Mouse (Mus musculus): ENCODE measurements around the gene Dido1. TPM values are rescaled to one million over a fixed set of nuclear protein-coding genes. Genes with fewer than 3 reads are reported as not detected.

Gene Dido1
- total RNA-seq, 1 experiment, result 84.7 TPM

DNA sequence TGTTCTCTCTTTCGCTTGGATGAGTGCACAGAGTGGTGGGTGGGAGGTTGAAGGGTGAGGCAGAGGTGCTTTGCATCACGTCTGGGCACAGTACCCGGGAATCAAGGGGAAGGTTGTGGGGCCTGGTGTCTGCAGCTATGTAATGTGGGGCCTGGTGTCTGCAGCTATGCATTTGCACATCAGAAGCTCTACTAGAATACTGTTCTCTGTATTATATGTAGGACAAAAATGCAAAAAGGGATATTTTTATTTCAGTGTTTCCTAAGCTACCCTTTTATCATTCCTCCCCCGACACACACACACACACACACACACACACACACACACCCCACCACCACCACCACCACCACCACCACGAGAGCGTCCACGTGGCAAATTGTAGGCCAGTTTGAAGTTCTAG lies 25.4 kb upstream of the Dido1 start:
- in situ Hi-C loops (cut with MboI; ENCODE audit: low sequenced_read_pairs in 2 of 2, unreplicated experiment in 2 of 2), result no loop called here
- no peak overlapping the region for H3K4me3 ChIP-seq (ENCODE audit: insufficient read depth in 1 of 2, low read depth in 1 of 2, low read length in 2 of 2, poor library complexity in 1 of 2, severe bottlenecking in 1 of 2)

DNA sequence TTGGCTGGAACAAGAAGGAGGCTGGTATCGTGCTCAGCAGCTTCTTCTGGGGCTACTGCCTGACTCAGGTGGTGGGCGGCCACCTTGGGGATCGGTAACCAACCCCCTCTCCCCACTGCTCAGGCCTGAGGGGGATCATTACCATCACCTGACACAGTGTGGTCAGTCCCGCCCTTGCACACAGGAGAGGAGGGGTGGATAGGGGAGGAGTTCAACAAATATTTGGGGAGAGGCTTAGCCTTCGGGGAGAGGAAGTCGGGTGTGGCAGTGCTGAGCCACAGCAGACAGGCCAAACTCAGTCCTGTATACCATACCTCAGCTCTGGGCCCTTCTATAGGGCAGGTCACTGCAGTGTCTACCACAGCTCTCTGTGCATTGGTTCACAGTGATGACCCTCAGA lies 22.2 kb upstream of the Dido1 start:
- H3K9ac ChIP-seq (ENCODE audit: insufficient read depth, low read depth, low read length, poor library complexity, severe bottlenecking), result peak overlapping the region; percentile 50
- peak overlapping the region; percentile 47 to 51; a peak in 3 of 4 replicates for H3K4me3 ChIP-seq (ENCODE audit: insufficient read depth in 1 of 2, low read depth in 1 of 2, low read length in 2 of 2, poor library complexity in 1 of 2, severe bottlenecking in 1 of 2)
- in situ Hi-C loops (cut with MboI; ENCODE audit: low sequenced_read_pairs in 2 of 2, unreplicated experiment in 2 of 2), result no loop called here
- no peak overlapping the region; the same call in 1 of the 2 replicates for H3K27ac ChIP-seq (ENCODE audit: insufficient read depth, low read depth, low read length, poor library complexity, severe bottlenecking)
- no peaks in the 10 kb centered on the region for H3K9me3 ChIP-seq (ENCODE audit: control insufficient read depth, insufficient read depth, low read depth, low read length)
- TF ChIP-seq MAFK (IDR thresholded peaks at IDR 0.05; ENCODE audit: insufficient read depth, low read depth, low read length), result no peak
- TF ChIP-seq ZNF384 (IDR thresholded peaks at IDR 0.05; ENCODE audit: low read depth, low read length), result no peak
- no peak for TF ChIP-seq HCFC1 (IDR thresholded peaks at IDR 0.05; ENCODE audit: borderline replicate concordance, insufficient read depth, low read length)
- TF ChIP-seq CHD2 (IDR thresholded peaks at IDR 0.05; ENCODE audit: low read depth, low read length), result no peak
- no peak for TF ChIP-seq ZC3H11A (IDR thresholded peaks at IDR 0.05; ENCODE audit: borderline replicate concordance, low read depth, low read length)
- H3K36me3 ChIP-seq (ENCODE audit: control insufficient read depth, insufficient read depth, low read length, poor library complexity, severe bottlenecking), result peaks cover 25% of the 10 kb centered on the region; the same call in 1 of the 2 replicates
- peaks cover 11 to 41% of the 10 kb centered on the region in 2 experiments; a peak in 3 of 4 replicates for H3K4me1 ChIP-seq (ENCODE audit: control insufficient read depth in 2 of 2, insufficient read depth in 2 of 2, low read length in 2 of 2, poor library complexity in 1 of 2)
- DNase-seq (ENCODE audit: low read depth, low spot score), result no peak

More for the DNA sequence above, 25.4 kb upstream of the Dido1 start:
- peaks cover 11 to 36% of the 10 kb centered on the region in 2 experiments for H3K4me1 ChIP-seq (ENCODE audit: control insufficient read depth in 2 of 2, insufficient read depth in 2 of 2, low read length in 2 of 2, poor library complexity in 1 of 2)
- no peaks in the 10 kb centered on the region for H3K9me3 ChIP-seq (ENCODE audit: control insufficient read depth, insufficient read depth, low read depth, low read length)
- no peak overlapping the region for H3K9ac ChIP-seq (ENCODE audit: insufficient read depth, low read depth, low read length, poor library complexity, severe bottlenecking)
- H3K27ac ChIP-seq (ENCODE audit: insufficient read depth, low read depth, low read length, poor library complexity, severe bottlenecking), result no peak overlapping the region
- TF ChIP-seq MAFK (IDR thresholded peaks at IDR 0.05; ENCODE audit: insufficient read depth, low read depth, low read length) (no peak), HCFC1 (IDR thresholded peaks at IDR 0.05; ENCODE audit: borderline replicate concordance, insufficient read depth, low read length) (no peak), CHD2 (IDR thresholded peaks at IDR 0.05; ENCODE audit: low read depth, low read length) (no peak), ZC3H11A (IDR thresholded peaks at IDR 0.05; ENCODE audit: borderline replicate concordance, low read depth, low read length) (no peak), ZNF384 (IDR thresholded peaks at IDR 0.05; ENCODE audit: low read depth, low read length) (no peak)
- no peak for DNase-seq (ENCODE audit: low read depth, low spot score)
- peaks cover 31% of the 10 kb centered on the region; the same call in 1 of the 2 replicates for H3K36me3 ChIP-seq (ENCODE audit: control insufficient read depth, insufficient read depth, low read length, poor library complexity, severe bottlenecking)

DNA sequence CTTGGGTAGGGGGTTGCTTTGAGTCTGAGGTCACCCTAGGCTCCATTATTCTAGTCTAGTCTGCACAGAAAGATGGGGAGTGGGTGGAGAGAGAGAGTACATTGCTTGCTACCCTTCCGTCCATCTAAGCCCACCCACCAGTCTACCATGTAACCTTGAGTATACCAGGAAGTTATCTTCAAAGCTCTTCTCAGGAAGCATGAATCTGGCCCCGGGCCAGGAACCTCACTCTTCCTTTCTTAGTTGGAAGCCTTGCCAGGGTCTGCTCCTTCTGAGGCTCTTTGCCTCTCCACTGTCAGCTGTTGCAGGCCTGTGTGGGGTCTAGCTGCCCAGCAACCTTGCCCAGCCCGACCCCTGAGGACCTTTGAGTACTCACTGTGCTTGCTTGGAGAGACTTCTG lies 21.2 kb upstream of the Dido1 start:
- DNase-seq (ENCODE audit: low read depth, low spot score), result no peak

DNA sequence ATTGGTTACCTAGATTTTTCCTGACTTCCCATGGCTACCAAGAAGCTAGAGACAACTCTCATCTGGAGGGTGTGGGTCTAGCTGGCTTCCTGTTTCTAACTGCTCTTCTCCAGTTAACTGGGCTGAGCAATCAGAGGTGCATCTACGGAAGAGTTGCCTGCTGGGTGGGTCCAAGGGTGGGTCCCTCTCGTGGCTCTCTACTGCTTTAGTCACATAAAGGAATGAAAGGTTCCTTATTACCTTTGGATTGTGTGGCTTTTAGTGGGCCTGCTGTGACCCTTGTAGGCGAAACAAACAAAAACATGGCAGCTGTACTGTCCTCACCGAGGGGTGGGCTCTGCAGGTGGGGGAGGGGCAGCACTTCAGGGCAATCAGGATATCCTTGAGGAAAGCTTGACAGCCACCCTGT lies 17.8 kb upstream of the Dido1 start:
- H3K4me1 ChIP-seq (ENCODE audit: control insufficient read depth in 2 of 2, insufficient read depth in 2 of 2, low read length in 2 of 2, poor library complexity in 1 of 2), result peaks cover 11 to 48% of the 10 kb centered on the region in 2 experiments
- TF ChIP-seq CHD2 (IDR thresholded peaks at IDR 0.05; ENCODE audit: low read depth, low read length) (0 out of 2 replicates have a peak, but pooled peaks have one; percentile 36), MAFK (IDR thresholded peaks at IDR 0.05; ENCODE audit: insufficient read depth, low read depth, low read length) (no peak), ZC3H11A (IDR thresholded peaks at IDR 0.05; ENCODE audit: borderline replicate concordance, low read depth, low read length) (no peak), HCFC1 (IDR thresholded peaks at IDR 0.05; ENCODE audit: borderline replicate concordance, insufficient read depth, low read length) (no peak), ZNF384 (IDR thresholded peaks at IDR 0.05; ENCODE audit: low read depth, low read length) (no peak)
- no peak overlapping the region for H3K4me3 ChIP-seq (ENCODE audit: insufficient read depth in 1 of 2, low read depth in 1 of 2, low read length in 2 of 2, poor library complexity in 1 of 2, severe bottlenecking in 1 of 2)
- peaks cover 17% of the 10 kb centered on the region for H3K36me3 ChIP-seq (ENCODE audit: control insufficient read depth, insufficient read depth, low read length, poor library complexity, severe bottlenecking)
- DNase-seq (ENCODE audit: low read depth, low spot score), result peak; percentile 83
- H3K9me3 ChIP-seq (ENCODE audit: control insufficient read depth, insufficient read depth, low read depth, low read length), result no peaks in the 10 kb centered on the region; the same call in 1 of the 2 replicates
- H3K9ac ChIP-seq (ENCODE audit: insufficient read depth, low read depth, low read length, poor library complexity, severe bottlenecking), result no peak overlapping the region
- in situ Hi-C loops (cut with MboI; ENCODE audit: low sequenced_read_pairs in 2 of 2, unreplicated experiment in 2 of 2), result no loop called here
- peak overlapping the region; percentile 90; the same call in 1 of the 2 replicates for H3K27ac ChIP-seq (ENCODE audit: insufficient read depth, low read depth, low read length, poor library complexity, severe bottlenecking)

More for the DNA sequence above, 21.2 kb upstream of the Dido1 start:
- H3K9ac ChIP-seq (ENCODE audit: insufficient read depth, low read depth, low read length, poor library complexity, severe bottlenecking), result peak overlapping the region; percentile 11; the same call in 1 of the 2 replicates
- in situ Hi-C loops (cut with MboI; ENCODE audit: low sequenced_read_pairs in 2 of 2, unreplicated experiment in 2 of 2), result no loop called here
- peak overlapping the region in 1 of 2 experiments; percentile 51; a peak in 1 of 4 replicates for H3K4me3 ChIP-seq (ENCODE audit: insufficient read depth in 1 of 2, low read depth in 1 of 2, low read length in 2 of 2, poor library complexity in 1 of 2, severe bottlenecking in 1 of 2)
- H3K36me3 ChIP-seq (ENCODE audit: control insufficient read depth, insufficient read depth, low read length, poor library complexity, severe bottlenecking), result peaks cover 18% of the 10 kb centered on the region; the same call in 1 of the 2 replicates
- 0 out of 2 replicates have a peak overlapping the region, but pooled peaks have one; percentile 5 for H3K27ac ChIP-seq (ENCODE audit: insufficient read depth, low read depth, low read length, poor library complexity, severe bottlenecking)
- H3K9me3 ChIP-seq (ENCODE audit: control insufficient read depth, insufficient read depth, low read depth, low read length), result no peaks in the 10 kb centered on the region
- TF ChIP-seq CHD2 (IDR thresholded peaks at IDR 0.05; ENCODE audit: low read depth, low read length), result no peak
- TF ChIP-seq HCFC1 (IDR thresholded peaks at IDR 0.05; ENCODE audit: borderline replicate concordance, insufficient read depth, low read length), result no peak
- no peak for TF ChIP-seq MAFK (IDR thresholded peaks at IDR 0.05; ENCODE audit: insufficient read depth, low read depth, low read length)
- TF ChIP-seq ZC3H11A (IDR thresholded peaks at IDR 0.05; ENCODE audit: borderline replicate concordance, low read depth, low read length), result no peak
- TF ChIP-seq ZNF384 (IDR thresholded peaks at IDR 0.05; ENCODE audit: low read depth, low read length), result no peak
- peaks cover 11 to 44% of the 10 kb centered on the region in 2 experiments; a peak in 3 of 4 replicates for H3K4me1 ChIP-seq (ENCODE audit: control insufficient read depth in 2 of 2, insufficient read depth in 2 of 2, low read length in 2 of 2, poor library complexity in 1 of 2)

All from ES-E14 (cell line).